Mouse (Mus musculus): ENCODE results near the gene Pik3r6. TPM values are rescaled to one million over a fixed set of nuclear protein-coding genes. Genes with fewer than 3 reads are reported as not detected.

Gene Pik3r6
- total RNA-seq (2021): 1 to 10 TPM; 4.9 to 5.6 TPM

DNA sequence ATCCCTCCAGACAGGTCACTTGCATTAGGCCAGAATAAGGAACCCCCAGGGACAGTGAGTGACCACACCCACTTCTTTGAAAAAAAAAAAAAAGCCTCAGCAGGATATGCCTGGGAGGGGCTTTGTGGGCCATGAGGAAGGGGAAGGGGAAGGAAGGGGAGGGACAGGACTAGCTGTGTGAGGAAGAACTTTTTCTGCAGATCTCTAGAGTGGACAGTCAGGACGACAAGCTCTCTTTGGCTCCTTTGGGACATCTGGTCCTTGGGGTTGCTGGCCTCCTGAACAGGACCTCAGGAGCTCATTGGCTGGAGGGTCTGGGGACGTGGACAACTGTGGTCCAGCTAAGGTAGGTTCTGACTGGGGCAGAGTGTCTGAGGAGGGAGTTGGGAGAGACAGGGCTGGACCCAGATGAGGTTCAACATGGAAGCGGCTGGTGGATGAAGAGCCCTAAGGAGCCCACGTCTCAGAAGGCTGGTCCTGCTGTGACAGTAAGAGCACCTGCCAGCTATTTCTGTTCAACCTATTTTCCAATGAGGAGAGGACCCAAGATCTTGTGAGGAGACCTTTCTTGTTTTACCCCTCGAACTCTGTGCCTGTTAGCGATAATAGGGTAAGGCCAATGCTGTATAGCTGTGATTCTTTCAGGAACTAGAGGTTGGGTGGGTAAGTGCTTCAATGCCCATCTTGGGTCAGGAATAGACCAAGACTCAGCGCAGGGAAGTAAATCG, at the start of gene Pik3r6:
Gene Pik3r6 (plus strand): TSS at position 118 of the 728 bp plus-strand sequence.
- no peak for DNase-seq (ENCODE audit: low spot score)
- intact Hi-C loops (cut with DNase I): no loop called here

DNA sequence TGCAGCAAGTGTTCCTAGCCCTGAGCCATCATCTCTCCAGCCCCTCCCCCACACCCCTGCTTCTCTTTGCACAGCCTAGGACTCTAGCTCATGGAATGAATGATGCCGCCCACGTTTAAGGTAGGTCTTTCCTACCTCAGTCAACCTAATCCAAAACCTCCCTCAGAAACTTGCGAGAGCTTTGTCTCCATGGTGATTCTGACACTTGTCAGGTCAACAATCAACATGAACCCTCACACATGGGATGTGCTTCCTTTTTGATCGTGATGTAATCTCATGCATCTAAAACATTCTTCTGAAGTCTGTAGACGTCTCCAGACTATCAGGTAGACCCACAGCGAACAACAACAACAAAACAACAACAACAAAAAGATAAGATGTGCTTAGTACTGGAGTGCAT, 49.5 kb upstream of the Pik3r6 start:
- no peak for DNase-seq (ENCODE audit: low spot score)
- intact Hi-C loops (cut with DNase I): no loop called here

DNA sequence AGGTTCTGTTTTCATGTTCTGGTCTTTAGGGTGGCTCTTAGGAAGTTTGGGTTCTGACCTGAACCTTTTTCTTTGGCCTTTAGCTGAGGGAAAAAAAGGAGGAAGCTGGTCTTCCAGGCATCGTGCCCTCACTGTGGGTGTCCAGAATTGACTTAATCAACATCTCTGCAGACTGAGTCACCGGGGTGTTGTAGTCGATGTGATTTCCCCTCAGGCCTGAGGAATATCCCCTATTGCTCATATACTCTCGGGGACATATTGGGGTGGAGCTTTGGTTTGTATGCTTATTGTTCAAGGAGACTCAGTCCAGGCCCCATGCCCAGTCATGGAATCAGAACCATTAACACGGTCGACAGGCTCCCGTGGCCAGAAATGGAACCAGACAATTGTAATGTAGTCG, 44.7 kb upstream of the Pik3r6 start:
- intact Hi-C loops (cut with DNase I): no loop called here
- DNase-seq (ENCODE audit: low spot score): no peak

DNA sequence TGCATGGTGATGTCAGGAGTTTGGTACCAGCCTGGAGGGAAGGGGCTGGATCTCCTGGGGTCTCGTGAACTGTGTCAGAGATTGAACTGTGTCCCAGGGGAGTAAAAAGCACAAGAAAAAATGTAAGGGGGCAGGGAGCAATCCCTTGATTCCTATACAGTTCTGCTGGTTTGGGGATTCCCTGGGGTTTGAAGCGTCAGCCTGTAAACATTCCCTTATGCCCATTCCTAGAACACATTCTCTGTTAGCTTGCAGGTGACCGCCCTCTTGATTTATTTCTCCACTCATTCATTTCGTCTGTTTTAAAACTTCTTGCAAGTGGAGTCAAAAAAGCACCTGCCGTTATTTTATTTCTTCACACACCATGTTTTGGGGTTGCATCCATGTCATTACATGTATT, 43.8 kb upstream of the Pik3r6 start:
- no peak for DNase-seq (ENCODE audit: low spot score)
- intact Hi-C loops (cut with DNase I): no loop called here

DNA sequence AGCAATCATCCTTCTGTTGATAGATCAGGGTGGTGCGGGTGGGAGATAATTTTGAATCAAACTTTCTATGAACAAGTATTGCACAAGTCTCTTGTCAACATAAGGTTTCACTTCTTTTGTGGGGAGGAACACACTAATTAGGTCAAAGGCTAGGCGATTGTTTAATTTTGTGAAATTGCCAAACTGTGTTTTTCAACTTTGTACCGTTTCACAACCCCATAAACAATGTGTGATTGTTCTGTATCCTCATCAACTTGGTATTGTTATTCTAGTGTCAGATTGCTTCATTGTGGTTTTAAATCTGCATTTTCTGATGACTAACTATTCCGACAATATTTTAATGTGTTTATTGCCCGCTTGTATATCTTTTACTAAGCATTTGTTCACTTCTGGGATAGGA, 43.3 kb upstream of the Pik3r6 start:
- DNase-seq (ENCODE audit: low spot score): no peak
- intact Hi-C loops (cut with DNase I): no loop called here

DNA sequence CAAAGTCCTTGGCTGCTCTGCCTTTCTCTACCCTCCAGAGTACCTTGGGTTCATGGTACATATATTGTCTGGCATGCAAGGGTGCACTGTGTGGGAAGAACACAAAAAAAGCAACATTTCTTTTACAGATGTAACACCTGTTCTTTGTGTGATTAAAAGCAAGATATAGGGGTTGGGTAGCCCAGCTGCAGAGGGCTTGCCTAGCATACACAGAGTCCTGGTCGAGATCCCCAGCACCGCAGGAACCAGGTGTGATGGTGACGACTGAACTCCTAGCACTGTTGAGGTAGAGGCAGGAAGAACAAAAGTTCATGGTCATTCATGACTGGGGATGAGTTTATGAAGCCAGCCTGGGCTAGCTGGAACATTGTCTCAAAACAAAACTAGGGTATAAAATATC, 40.1 kb upstream of the Pik3r6 start:
- no peak for DNase-seq (ENCODE audit: low spot score)
- intact Hi-C loops (cut with DNase I): no loop called here

DNA sequence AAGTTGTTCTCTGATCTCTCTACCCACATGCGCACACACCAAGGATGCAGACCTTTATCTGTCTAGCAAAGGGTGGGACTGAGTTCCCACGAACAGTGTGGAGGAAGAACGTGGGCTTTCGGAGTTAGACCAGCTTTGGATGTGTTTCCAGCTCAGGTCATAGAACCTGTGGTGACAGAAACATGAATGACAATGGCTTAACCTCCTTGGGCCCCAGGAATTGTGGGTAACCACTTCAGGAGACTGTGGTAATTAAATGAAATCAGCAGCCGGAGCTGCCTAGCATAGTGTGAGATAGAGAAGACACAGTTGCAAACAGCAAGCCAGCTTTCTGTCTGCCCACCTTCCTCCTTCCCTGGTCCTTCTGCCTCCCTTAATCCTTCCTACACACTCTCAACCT, 38.6 kb upstream of the Pik3r6 start:
- intact Hi-C loops (cut with DNase I): no loop called here
- no peak for DNase-seq (ENCODE audit: low spot score)

DNA sequence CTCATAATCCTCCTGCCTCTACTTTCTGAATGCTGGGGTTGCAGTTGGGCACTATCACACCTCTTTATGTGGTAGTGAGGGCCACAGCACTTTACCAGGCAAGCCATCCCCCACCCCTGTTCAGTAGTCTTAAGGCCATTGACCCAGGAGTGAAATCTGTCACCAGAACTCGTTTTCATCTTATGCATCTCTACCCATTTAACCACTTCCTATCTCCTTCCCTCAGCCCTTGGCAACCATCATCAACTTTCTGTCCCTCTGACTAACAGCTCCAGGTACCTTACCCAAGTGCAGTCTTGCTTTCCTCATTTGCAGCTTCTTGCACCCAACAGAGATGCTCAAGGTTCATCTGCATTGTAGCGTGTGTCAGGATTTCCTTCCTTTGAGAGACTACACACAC, 37.7 kb upstream of the Pik3r6 start:
- intact Hi-C loops (cut with DNase I): no loop called here
- DNase-seq (ENCODE audit: low spot score): no peak

DNA sequence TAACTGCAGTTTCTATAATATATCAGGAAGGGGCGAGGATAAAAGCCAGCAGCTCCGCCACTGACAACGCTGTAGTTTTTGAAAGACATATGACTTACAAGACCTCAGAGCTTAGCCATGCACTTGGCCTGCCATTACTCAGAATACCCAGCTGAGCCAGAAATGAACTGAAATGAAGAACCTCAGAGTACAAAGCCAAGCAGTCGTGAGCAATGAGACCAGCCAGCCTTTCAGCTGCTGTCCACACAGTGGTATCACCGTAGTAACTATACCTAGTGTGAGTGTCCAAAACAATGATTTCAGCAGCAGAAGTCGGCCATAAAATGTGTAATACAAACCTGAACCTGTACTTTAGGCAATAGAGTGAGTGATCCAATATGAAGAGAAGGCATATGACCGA, 35.4 kb upstream of the Pik3r6 start:
- intact Hi-C loops (cut with DNase I): no loop called here
- no peak for DNase-seq (ENCODE audit: low spot score)

DNA sequence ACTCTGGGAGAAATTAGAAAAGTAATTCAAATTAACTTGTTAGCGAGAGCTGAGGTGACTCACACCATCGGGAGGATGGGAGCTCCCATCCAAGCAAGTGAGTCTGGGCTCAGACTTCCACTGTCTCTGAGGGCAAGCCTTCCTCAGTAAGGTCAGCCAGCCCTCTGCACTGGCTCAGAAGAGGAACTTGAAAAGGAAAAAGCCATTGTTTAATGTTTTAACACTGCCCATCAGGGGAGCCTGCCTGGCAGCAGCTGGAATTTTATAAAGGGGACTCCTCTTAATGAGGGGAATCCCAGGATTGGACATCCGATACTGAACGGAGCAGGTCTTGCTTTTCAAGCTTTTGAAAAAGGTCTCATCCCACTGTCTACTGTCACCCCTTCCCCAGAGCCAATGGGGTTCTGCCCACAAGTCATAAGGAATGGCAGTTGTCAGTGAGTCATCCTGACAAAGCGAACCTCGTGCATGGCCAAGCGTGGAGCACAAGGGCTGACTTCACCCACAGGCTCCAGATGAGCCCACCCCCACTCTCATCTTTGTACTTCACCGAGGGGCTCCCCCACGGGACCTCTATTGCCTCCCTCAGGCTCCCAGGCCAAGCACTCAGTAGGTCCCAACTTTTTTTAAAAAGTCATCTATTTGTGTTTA, 34.7 kb upstream of the Pik3r6 start:
- DNase-seq (ENCODE audit: low spot score): no peak
- intact Hi-C loops (cut with DNase I): no loop called here

DNA sequence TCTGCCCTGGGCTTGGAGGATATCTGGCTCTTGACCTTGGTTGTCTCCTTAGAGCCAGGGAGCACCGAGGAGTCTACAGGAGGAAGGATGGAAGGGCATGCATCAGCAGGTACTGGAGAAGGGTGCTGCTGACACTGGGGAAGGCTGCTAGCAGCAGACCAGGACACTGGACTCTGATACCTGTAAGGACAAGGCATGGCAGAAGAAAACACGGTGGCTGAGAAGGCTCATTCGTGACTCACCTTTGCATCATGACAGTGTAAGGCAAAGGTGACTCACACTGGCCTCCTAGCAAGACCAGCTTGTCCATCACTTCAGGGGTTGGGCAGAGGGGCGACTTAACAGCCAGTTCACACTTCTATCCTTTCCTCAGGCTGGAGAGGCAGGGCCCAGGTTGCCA, 33.9 kb upstream of the Pik3r6 start:
- intact Hi-C loops (cut with DNase I): no loop called here
- DNase-seq (ENCODE audit: low spot score): no peak

DNA sequence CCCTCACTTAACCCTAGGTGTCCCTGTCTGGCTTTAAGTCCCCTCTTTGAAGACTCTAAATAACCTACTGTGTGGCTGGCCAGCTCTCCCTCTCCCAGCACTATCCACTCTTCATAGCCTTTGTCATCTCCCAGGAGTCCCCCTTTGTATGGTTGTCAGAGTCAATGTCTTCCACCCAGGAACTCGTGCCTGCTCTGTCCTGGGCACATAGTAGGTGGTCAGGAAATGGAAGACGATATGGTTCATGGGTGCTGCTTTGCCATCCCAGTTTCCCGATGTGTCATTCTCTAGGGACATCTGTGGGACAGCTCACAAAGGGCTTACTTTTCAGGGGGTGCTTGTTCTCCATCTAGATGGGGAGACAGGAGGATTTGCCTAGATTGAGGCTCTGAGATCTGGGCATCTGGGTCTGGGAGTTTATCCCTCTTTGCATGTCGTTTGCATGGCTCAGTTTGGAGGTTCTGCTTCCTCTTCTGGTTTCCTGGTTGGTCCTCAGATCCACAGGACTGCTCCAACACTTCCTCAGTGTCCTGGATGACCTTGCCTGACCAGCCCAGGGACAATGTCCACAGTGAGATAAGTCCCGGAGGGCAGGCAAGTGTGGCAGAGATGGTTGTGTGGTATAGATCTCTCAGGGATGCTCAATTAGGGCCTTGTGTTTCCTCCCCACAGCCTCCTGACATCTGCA, 30.5 kb upstream of the Pik3r6 start:
- no peak for DNase-seq (ENCODE audit: low spot score)
- intact Hi-C loops (cut with DNase I): no loop called here

DNA sequence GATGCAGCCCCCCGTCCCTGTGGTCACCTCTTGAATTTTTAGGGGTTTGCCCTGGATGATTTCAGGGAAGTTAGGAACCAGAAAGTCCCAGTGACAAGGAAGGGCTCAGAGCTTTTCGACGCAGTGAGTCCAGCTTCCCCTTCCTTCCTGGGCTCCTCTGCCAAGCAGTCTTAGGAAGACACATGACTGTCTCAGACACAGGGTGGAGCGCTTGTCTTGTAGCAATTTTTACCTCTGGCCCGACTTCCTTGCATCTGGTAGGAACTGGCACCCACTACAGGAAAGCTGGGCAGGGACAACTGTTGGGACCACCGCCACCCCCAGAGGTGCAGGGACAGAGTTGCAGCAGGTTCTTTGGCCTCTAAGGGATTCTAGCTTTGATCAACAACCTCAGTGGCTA, 28.2 kb upstream of the Pik3r6 start:
- intact Hi-C loops (cut with DNase I): no loop called here
- no peak for DNase-seq (ENCODE audit: low spot score)

DNA sequence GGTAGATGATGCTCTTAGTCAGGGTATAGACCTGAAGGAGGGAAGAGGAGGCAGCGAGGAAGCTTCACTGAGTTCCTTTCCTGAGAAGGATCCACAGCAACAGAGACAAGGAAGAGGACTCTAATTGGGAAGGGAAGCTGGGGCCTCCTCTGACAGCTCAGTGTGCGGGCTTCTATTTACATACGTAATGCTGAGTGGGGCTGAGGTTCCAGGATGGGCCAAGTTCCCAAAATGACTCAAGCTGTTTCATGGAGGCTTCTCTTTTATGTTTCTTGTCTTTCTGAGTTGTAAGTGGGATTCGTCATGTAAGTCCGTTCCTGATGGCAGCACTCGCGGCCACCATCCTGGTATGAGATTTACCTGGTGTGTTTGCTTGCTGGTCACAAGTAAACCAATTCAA, 27.1 kb upstream of the Pik3r6 start:
- intact Hi-C loops (cut with DNase I): no loop called here
- DNase-seq (ENCODE audit: low spot score): no peak

DNA sequence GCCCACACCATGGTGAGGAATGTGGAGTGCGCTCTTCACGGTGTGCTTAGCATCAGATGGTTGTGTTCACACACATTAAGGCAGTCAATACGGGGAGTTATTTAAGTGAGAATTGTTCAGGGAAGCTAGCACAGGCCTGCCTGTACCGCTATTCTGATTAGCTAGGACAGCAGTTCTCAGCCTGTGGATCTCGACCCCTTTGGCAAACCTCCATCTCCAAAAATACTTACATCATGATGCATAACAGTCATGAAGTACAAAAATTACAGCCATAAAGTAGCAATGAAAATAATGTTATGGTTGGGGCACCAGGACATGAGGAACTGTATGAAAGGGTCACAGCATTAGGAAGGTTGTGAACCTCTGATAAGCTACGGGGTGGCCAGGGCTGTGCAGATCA, 25.2 kb upstream of the Pik3r6 start:
- DNase-seq (ENCODE audit: low spot score): no peak
- intact Hi-C loops (cut with DNase I): no loop called here

DNA sequence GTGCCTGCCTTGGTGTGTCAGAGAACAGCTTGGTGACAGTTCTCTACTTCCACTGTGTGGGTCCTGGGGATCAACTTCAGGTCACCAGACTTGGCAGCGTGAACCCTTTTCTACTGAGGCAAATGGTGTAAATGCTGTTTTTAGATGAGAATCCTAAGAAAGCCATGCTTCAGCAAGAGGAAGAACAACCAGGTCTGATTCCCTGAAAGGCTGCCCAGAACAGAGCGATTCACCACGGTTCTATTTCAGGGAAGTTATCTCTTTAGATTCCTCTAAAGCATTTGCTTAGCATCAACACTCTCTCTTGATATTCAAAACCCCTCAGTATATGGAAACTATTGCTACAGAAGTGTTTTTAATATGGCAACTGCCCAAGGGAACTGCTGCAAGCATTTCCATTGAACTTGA, 24.2 kb upstream of the Pik3r6 start:
- intact Hi-C loops (cut with DNase I): no loop called here
- no peak for DNase-seq (ENCODE audit: low spot score)

DNA sequence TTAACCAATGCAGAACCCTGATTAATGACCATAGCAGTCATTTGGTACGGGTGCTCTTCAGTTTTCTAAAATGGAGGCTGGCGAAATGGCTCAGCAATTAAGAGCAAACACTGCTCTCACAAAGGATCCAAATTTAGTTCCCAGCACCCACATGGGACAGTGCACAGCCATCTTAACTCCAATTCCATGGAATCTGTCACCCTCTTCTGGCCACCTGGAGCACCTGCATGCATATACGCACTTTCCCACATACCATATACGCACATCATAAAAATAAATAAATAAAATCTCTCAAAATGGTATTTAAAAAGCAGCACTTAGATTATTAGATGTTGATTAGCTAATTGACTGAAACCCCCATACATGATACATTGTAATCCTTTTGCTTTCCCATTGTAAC, 22.2 kb upstream of the Pik3r6 start:
- DNase-seq (ENCODE audit: low spot score): no peak
- intact Hi-C loops (cut with DNase I): loop anchor here (5.0 to 10.0 kb wide), 2 partner anchors 48 to 324 kb away; partner anchors contain the start of gene Pik3r5

DNA sequence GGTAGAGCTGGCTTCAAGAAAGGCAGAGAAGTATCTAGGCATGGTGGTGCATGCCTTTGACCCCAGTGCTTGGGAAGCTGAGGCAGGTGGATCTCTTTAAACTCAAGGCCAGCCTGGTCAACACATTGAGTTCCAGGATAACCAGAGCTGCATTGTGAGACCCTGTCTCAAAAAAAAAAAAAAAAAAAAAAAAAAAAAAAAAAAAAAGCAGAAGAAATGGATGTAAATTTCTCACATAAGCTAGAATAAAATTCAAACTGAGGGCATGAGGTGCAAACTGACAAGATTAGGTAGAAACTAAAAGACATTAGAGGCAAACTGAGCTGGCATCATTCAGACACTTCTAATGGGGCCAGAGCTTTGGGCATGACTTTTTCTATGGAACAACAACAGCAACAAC, 20.8 kb upstream of the Pik3r6 start:
- intact Hi-C loops (cut with DNase I): loop anchor here (5.0 to 10.0 kb wide), 2 partner anchors 50 to 323 kb away; partner anchors contain the start of gene Pik3r5
- no peak for DNase-seq (ENCODE audit: low spot score)

DNA sequence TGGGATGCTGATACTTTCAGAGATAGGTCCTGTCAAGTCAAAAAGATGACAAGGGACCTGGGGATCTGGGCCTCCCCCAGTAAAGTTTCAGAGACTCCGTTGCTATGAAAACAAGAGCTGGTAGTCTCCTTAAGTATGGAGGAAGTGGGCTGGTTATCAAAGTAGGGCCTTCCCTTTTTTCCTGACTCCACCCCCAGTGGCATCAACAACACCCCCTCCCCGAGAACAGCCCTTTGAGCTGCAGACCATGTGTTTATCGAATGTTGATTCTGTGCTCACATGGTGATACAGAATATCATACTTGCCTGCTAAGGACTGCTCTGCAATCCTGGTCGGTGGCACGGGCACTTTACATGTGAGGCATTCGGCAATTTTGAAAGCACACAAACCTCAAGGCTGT, 19.6 kb upstream of the Pik3r6 start:
- intact Hi-C loops (cut with DNase I): loop anchor here (5.0 to 10.0 kb wide), 2 partner anchors 51 to 322 kb away; partner anchors contain the start of gene Pik3r5
- DNase-seq (ENCODE audit: low spot score): no peak

DNA sequence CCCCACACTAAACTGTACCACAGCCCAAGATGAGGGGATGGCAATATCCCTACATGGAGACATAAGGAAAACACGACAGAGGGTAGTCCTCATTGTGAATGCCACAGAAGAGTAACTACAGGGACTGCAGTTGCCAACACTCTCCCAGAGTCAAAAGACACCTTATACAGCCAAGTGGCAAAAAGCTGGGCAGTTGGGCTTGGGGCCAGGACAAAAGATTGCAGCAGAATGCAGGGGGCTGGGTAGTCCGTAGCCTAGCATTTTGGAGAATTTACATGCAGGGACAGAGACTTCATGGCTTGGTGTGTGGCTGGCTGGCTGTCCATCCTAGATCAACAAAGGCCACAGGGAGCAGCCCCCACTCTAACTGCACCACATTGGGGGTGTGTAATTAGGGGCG, 18.4 kb upstream of the Pik3r6 start:
- intact Hi-C loops (cut with DNase I): loop anchor here (2.0 to 10.0 kb wide), 3 partner anchors 52 to 320 kb away; partner anchors contain the start of gene Pik3r5
- no peak for DNase-seq (ENCODE audit: low spot score)

Data from heart, postnatal 25 days (tissue).